Mouse (Mus musculus): ENCODE measurements at regions not wholly inside any gene's neighbourhood (a gene's known extent, or its start where the extent isn't known, plus 50 kb on each side); places are given as distances from the start of the nearest gene placed in this dataset.

DNA sequence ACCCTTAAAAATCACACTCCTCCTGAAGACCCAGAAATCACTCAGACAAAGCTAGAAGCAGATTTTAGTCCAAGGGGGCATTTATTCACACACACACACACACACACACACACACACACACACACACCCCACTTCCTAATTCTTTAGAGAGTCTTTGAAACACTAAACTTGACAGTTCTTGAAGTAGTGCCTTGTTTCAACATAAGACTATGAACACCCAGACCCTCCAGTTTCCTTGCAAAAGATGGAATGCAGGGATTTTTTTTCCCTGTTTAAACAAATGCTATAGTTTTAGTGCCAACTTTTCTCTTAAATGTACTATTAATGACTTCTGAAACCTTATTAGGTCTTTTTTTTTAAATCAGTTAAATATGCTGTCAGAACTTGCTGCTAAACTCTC is 279.2 kb upstream of the Fat1 start:
- ATAC-seq (replicated peaks; ENCODE audit: poor library complexity) = no peak

DNA sequence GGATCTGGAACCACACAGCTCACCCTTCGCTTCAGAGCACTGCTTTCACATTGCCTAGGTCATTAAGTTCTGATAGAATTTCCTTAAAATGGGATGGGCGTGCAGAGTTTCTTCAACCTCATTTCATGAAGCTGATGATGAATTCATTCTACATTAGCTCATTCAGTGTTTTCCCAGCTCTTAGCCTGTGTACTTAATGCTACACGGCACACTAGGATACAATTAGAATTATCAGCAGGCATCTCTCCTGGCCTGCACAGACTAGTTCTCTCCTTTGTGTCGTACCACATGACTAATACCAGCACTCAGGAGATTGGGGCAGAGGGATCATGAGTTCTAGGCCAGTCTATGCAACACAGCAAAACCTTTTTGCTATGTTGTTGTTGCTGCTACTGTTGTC is 278.8 kb upstream of the Fat1 start:
- ATAC-seq (replicated peaks; ENCODE audit: poor library complexity) = no peak

DNA sequence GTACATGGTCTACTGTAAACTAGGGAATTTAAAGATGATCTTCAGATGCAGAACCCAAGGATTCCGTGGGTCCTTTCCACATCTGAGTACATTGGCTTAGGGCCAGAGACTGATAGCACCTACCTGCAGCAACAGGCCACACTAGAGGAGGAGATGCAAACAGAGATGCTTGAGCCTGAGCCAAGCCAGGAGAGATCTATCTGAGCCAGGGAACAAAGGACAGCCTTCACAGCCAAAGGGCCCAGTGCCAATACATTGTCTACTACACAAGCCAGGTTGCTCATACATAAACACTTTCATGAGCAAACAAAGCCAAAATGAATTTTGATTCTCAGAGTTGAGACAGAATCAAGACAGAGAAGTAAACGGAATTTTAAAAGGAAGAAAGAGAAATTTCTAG is 273.6 kb upstream of the Fat1 start:
- ATAC-seq (replicated peaks; ENCODE audit: poor library complexity) = no peak

DNA sequence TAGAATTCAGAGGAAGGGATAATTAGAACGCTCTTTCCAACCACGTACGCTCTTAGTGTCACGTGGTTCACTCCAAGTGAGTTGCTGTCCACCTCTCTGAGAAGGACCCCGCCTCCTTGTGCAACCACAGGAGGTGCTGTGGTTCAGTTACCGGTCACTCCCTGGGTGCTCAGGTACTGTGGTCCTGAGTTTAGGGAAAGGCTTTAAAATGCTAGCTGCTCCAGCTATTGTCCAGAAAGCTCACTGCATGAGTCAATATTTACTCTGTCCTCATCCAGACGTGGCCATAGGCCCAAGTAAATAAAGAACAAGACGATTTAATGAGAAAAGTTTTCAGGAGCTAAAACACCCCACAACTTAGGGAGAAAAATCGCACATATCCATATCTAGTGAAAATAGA is 248.1 kb upstream of the Fat1 start:
- no peak for ATAC-seq (replicated peaks; ENCODE audit: poor library complexity)

DNA sequence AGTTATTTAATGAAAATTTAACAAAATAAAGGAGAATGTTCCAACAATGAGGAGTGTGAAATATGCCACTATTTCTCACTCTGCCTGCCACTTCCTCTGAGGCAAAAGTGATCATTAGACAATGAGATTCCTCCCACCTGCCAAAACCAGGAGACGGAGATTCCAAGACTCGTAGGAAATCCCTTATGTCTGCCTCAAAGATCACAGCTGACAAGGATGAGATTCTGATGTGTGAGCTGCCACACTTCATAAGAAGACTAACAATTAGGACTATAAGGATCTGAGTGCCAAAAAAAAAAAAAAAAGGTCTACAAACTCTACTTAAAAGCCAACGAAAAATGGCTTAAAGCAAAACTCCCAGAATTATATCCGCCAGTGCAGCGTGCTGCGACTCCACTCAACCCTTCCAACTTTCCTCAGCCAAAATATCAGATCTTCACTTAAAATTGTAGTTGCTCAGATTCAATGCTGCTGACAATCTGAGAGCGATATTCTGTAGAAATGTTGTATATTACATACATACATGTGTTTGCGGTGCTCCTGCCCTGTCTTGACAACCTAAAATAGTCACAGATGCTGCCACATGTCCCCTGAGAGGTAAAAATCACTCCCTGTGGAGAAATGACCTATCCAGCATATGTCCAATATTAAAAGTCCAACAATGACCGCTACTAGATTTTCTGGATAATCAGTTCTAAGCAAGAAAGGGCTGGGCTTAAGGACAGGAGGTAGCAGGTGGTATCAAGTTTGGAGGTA is 245.2 kb upstream of the Fat1 start:
- ATAC-seq (replicated peaks; ENCODE audit: poor library complexity) = no peak

DNA sequence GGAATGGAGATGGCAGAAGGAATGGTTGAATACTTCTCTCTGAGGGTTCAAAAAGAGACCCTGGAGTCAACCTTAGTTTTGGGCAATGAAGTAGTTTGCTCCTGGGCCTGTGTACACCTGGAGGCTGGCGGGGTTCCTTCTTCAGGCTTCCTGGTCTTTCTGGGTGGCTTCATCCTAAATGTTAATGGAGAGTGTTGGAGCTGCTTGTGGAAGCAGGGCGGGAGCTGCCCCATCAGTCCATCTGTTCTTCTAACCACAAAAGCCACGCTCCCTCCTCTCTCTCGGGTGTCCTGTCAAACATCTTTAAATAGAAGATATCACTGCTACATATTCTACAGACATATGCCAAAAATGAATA is 244.7 kb upstream of the Fat1 start:
- ATAC-seq (replicated peaks; ENCODE audit: poor library complexity) = no peak

DNA sequence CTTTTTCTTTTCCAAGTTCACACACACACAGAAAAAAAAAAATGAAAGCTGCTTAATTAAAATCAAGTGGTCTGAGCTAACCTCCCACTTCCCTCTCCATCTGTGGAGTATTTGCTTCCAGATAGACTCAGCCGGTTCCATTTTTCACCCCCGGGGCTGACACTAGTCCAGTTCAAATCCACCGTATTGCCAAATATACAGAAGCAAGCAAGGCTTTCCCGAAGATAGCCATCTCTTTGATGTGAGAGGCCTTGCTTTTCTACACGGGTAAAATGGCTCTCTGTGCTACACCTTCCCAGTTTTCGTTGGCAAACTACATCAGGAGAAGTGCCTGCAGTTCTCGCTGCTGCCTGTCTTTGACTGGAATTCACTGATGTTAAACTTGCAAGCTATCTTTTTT is 244.1 kb upstream of the Fat1 start:
- no peak for ATAC-seq (replicated peaks; ENCODE audit: poor library complexity)

DNA sequence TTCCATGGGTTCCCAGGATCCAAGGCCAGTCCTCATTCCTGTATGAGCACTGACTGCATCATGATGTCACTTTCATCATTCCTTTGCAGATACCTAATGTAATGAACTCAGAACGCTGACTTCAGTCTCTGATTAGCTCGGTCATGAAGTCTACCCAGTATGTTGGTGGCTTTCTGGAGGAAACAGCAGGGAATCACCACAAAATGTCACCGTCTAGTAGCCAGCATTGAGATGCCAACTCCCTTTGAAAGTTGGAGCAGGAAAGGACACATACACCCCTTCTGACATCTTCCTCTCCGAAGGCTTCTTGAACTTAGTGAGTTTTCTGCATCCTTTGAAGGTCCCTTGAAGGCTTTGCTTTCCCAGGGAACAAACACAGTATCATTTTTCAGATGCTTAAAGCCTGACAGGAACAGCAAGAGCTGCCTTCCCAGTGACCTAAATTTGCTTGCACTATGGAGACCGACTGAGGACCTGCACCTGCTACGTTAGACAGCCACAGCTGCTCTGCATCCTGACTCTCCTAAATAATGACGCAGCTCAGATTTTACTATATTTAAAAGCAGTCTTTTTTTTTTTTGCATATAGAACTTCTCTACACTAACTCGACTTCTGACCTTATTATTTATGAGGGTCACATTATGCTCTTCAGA is 243.1 kb upstream of the Fat1 start:
- no peak for ATAC-seq (replicated peaks; ENCODE audit: poor library complexity)

DNA sequence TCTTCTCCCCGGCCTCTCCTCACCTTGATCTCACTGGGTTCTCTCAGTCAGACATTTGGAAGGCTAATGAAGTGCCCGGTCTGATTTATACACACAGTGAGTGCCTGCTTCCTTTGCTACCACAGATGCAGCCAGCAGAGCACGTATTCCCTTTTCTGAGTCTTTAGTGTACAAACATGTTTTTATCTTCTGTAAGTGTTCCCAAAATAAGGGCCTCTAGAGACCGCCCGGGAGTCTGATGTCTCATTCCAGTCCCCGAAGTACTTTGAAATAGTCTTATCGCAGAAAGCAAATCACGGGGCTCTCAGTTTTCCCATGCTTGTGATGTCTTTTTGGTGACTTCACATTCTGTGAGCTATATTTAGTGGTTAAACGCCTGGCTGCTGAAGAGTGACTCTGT is 240.4 kb upstream of the Fat1 start:
- ATAC-seq (replicated peaks; ENCODE audit: poor library complexity) = no peak

DNA sequence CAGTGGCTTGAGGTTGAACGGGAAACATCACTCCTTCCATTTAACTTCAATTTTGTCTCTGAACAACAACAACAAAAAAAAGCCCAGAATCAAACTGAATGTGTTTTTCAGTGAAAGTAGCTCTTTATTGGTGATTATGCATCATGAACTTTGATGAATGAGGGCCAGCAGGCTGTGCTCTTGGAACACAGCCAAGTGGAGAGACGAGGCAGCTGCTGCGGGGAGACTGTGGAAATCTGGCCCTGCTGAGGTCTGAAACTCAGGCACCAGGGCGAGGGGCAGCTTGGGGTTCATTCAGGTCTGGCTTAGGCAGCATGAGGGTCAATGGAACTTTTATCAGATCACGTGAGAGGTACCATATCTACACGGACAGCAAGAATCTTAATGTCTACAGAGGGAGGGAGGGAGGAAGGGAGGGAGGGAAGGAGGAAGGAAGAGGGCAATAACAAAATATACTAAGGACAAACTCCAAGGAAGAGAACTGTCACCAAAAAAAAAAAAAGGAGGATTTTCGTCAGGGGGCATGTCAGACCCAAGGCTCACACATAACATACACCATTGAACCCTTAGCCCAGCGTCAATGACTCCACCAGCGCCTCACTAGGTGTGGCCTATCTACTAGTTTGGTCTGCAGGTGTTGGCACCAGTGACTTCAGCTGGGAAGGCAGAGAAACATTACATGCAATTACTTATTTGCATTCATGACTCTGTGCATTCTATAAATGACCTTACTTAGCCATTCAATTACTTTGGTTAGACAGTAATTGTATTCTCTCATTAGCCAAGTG is 239.0 kb upstream of the Fat1 start:
- no peak for ATAC-seq (replicated peaks; ENCODE audit: poor library complexity)

DNA sequence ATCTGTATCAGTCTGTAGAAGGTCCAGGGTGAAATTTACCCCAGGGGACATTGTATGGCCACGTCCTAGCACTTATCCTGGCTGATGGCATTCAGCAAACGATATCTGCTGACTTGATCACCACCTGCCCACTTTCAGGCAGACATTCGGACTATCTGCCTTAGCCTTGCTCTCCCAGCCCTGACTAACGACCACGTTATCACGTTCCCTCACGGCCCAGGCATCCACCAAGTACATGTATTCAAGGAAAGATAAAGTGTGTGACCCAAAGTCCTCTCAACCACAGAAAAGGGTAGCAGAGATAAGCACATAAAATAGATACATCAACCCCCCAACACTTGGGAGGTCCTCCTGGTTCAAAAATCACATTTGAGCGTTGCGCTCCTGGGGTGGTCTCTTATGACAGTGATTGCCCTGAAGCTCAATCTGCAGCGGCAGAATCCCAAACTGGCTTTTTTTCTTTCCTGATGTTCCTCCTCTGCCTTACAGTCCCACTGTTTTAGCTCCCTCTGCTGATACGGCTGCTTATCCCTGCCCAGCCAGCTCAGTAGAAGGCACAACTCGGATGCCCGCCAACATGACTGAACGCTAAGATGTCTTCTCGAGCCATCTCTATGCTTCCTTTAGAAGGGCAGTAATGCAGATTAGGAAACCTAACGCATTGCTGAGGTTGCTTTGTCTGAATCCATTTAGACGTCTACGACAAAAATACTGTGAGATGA is 235.7 kb upstream of the Fat1 start:
- peak; percentile 90 for ATAC-seq (replicated peaks; ENCODE audit: poor library complexity)

DNA sequence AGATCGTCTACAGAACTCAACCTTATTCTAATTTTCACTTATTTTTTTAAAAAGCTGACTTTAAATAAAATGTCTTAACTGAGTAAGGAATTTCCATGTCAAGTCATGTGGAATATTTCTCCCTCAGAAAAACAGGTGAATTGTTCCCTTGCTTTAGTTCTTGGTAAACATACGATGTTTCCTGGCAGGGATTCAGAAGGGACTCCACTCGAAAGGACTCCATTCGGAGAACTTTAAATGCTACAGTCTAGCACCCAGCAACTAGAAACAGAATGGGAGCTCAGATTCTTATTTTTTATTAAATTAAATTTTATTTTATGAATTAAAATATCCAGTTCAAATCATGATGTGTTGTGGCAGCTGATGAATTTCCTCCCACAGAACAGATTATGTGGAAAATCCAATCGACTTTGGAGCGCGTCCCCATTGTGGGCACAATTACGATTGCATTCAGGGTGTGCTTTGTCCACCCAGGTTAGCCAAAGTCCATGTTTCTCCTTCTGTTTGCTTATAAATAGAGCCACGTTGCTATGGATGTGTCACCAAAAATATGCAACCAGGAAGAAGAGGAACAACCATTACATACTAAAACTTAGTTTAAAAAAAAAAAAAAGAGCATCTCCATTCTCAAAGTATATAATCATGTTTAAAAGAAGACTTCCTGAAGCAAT is 230.5 kb upstream of the Fat1 start:
- ATAC-seq (replicated peaks; ENCODE audit: poor library complexity) = no peak

DNA sequence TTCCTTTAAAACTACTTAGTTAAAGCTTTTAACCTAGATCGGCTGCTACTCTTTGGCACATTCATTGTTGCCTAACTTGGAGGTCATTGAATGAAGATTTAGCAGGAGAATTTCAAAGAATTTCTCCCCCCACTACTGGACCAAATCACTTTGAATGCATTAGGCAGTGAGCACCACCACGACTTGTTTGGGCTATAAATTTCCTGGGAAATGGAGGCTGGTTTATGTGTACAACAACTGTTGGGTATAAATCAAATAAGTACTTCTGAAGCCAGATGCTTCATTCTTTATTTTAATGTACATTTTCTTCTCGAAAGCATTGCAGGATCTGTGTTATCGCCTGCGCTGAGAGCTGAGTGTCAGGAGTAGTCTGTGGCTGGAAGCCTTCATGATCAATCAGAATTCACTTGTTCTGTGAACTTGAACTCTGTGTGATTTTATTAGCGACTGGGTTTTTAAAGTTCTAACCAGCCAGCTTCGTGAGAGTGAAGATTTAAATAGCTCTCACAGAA is 226.5 kb upstream of the Fat1 start:
- ATAC-seq (replicated peaks; ENCODE audit: poor library complexity) = no peak

DNA sequence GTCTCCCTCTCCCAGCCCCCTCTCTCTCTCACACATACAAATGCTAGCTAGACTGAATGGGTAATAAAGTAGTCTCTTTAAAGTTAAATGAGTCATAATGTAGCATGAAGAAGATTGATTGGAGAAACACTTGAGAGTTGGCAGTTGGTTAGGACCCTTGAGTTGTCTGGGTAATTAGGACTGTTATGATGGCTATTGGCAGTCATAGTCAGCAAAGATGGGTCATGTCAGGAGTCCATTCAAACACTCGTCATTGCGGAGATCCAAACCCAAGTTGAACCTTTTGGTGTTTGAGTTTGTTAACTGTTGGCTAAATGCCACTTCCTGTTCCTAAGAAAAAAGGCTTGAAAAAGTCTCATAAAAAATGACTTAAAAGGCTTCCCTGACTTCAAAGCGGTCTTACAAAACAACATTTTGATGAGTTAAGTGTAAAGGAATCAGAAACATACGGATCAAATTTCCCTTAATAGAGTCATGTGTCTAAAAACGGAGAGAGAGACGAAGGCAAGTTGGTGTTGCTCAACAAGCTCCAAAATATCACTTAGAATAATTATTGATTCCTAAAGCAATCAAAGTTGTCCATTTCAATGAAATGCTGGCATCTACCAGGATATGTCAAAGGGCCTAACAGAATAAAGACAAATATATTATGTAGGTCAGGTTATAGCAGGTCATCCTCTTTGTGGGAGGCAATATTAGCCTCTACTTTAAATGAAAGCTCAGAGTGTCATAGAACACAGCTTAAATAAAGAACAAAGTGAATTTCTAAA is 225.9 kb upstream of the Fat1 start:
- ATAC-seq (replicated peaks; ENCODE audit: poor library complexity) = no peak

DNA sequence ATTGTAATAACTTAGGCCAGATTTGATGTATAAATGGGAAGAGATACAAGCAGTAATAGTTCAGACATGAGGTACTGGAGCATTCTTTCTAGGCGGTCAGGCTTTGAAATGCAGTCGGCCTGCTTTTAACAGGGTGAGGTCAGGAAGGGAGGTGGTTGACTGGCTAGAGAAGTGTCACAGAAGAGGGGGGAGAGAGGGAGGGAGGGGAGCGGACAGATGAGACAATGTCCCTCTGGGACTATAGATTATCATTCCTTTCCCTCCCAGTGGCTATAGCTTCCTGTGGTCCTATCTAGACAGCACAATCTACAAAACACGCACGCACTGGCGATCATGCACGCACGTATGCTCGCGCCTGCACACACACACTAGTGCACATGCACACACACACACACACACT is 200.7 kb upstream of the Fat1 start:
- no peak for ATAC-seq (replicated peaks; ENCODE audit: poor library complexity)

DNA sequence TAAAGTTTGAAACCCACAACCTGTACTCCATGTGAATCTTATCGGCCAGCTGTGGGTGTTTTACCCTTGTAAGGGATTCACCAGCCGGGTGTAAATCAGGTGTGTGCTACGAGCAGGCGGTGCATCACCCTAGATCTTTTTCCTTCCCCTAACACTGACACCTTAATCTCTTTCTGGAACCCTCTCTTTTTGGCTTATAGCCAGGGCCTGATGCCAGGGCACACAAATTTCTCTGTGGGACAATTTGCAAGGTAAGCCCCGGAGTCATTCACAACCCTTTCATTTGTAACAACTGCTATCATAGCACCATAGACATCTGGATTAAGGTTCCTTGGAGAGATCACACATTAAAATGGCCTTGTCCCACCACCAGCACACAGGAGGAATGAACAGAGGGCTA is 199.4 kb upstream of the Fat1 start:
- no peak for ATAC-seq (replicated peaks; ENCODE audit: poor library complexity)

DNA sequence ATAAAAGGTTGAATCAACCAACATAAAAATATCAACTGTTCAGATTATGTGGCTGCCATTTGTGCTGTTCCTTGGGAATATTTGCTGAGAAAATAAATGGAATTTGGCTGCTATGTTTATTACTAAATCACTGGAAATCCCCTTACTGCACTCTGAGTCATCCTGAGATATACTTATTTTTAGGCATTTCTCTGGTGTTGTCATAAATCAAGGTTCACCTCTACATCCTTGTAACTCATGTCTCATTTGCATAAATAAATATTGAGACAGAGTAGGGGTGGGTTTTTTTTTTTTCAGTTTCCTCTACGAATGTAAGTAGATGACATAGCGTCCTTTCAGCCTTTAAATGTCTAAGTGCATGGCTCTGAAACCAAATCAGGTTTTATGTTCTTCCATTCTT is 191.9 kb upstream of the Fat1 start:
- no peak for ATAC-seq (replicated peaks; ENCODE audit: poor library complexity)

DNA sequence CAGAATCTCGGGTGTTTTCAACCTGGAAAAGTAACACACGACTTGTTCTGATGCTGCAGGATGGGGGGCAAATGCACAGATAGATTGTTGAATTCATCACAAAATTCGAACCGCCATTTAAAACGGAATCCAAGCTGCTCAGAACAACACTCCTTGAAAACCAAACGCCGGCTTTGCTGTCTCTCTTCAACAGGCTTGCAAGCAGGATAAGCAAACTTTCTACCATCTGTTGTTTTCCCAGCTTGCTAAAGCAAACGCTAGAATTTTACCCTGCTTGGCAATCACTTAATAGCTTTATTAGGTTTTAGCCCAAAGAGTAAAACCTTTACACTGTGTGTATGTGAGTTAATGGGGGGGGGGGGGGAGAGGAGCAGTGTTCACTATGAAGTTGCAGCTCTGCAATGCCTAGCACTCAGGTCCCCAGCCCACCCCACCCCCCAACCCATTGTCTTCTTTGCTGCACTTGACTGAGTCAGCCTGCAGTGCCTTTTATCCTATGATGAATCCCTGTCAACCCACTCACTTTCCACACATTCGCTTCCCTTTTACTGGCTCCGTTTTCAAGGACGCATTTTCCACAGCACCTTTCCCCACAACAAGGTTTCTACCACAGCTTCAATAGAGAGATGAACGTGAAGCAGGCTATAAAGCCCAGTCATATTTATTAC is 190.1 kb upstream of the Fat1 start:
- ATAC-seq (replicated peaks; ENCODE audit: poor library complexity) = no peak

DNA sequence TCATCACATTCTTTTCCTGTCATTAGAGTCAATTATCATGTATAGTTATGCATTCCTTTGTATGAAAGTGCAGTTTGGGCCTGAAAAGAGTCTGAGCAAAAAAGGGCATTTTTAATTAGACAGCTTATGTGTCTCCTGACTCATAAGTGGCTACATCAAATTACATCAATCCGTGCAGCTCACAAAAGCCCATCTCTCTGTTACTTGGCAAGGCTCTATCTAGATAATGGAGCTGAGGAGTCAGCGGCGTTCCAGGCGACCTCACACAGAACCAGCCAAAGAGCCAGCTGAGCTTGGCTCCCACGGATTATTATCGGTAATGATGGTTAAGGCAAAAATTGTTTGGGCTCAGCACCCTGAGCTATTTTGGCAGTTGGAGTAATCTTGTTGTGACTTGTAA is 176.5 kb upstream of the Fat1 start:
- ATAC-seq (replicated peaks; ENCODE audit: poor library complexity) = no peak

DNA sequence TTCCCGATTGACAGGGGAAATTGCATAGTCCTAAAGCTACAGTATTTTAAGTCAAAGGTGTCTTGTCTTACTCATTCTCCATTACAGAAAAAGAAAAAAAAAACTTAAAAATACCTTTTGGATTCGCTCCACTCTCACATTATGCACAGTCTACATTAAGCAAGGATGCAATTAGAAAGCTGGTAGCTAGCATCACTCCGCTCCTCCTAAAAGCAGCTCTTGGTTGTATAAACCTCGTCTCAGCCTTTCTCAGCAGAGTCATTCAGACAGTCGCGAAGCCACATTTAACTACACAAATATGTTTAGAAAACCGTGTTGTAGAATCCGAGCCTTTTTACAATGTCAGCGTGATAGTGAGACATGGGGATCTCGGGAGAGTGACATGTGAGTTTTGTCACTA is 172.5 kb upstream of the Fat1 start:
- ATAC-seq (replicated peaks; ENCODE audit: poor library complexity) = no peak
